Mouse (Mus musculus) ovary, adult 18-20 months (tissue): ENCODE measurements around the gene Zfp954.
"Not testable (repeated sequence)": the region's sequence is repeated elsewhere in the genome, so short reads cannot be mapped to it uniquely, and the experiment has no call there.

ENCODE experiments used
- DNase-seq: peaks from one replicate; pipeline ENCODE4 v3.0.0; 2022; ENCODE audit warnings: low spot score, mixed read lengths

Gene Zfp954

DNA sequence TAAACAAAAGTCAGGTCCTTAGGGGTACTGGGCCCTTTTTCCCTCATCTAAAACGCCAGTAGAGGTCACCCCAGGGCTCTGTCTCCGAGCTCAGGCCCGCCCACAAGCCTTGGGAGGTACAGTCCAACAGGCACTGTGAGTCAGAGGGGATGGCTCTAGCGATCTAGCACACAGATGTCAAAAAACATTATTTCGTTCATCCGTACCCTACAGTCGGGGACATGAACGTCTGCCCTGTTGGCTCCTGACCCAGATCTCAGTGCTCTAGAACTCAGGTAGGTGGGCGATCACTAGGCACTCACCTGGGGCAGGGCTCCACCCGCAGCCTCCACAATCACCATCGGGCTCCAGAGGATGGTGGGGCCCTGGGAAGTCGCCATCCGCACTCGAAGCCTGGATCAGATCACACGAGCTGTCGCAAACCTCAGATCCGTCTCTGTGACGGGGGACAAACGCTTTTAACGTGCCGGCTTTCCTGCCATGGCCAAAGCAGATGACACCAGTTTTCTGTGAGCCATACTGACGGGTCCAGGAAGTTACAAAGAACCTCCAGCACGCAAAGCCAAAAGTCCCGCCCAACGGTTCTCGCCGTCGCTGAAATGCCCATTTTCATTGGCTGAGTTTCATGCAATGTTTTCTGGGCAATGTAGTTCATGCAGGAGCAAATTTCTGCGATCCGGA lies at the start of gene Zfp954:
Gene Zfp954 (minus strand): TSS at position 568 of the 681 bp plus-strand sequence.
- peak; percentile 72 for DNase-seq

DNA sequence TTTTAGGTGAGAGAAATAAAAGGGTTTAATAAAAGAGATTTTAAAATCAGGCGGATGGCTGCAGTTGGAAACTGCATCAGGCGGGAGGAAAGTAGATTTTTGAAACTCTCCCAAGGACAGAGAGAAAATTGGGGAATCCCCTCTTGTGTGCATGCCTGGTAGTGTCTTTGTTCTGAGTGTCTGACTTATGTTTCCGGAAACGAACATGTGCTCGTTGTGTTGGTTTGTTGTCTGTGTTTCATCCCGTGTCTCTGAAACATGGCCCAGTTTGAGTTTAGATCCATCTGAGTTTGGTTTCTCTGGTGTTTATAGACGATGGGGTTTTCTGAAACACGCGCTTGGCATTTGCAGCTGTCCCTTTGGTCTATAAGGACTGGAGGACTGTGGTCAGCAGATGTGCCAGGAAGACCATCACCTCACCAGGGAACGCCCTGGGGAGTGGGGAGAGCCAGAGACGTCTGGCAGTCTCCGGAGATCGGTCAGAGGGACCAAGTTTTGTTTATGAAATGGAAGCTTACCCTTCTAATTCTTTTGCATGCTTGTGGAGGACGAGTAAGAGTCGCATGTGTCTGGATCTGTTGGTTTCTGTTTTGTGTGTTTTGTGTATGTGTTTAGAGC lies 24.8 kb upstream of the Zfp954 start:
- DNase-seq = no peak

DNA sequence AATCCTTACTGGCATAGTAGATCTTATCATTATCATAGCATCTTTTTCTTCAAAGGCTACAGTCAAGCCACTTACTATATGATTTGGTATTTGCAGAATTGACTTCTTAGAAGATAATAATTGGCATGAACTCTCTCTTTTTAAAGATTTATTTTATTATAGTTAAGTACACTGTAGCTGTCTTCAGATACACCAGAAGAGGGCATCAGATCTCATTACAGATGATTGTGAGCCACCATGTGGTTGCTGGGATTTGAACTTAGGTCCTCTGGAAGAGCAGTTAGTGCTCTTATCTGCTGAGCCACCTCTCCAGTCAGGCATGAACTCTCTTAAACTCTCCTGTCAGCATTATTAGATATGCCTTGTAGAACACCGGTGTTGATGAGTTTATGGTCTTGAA lies 22.9 kb upstream of the Zfp954 start:
- no peak for DNase-seq

DNA sequence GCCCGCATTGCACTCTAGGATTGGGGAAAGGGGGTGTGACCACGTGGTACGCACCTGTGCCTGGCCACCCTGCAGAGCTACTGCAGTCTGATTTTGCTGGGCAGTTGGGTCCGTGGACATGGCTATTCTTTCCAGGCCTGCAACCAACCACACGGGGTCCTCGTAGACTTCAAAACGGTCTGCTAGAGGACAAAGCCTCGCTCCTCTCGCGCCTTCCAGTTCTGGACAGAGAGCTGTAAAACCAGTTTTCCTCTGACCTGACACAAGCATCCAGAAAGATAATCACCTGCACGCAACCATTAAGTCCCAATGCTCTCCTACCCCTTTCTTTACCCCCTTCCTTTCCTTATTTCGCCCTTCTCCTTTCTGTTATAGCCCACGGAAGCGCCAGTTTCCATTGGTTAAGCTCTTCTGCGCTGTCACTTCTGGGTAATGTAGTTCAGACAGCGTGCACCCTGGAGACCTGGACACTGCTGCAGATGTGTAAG lies 15.1 kb upstream of the Zfp954 start, which contains the start of gene Zfp773:
Gene Zfp773 (minus strand): TSS at position 377 of the 488 bp plus-strand sequence.
- DNase-seq = peak; percentile 39

DNA sequence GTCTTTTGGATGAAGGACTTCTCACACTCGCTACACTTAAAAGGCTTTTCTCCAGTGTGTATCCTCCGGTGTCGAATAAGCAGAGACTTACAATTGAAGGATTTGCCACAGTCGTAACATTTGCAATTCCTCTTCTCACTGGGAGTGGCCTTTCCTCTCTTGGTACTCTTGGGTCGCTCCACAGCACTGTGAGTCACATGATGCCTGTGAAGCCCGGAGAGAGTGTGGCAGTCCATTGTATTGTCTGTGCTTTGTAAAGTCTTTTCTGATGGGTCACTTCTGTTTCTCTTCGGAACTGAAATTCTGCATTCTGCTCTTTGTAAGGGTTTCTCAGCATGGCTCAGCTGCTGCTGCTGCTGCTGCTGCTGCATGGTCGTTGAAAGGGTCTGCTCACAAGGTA lies 11.5 kb upstream of the Zfp954 start:
- DNase-seq = no peak

DNA sequence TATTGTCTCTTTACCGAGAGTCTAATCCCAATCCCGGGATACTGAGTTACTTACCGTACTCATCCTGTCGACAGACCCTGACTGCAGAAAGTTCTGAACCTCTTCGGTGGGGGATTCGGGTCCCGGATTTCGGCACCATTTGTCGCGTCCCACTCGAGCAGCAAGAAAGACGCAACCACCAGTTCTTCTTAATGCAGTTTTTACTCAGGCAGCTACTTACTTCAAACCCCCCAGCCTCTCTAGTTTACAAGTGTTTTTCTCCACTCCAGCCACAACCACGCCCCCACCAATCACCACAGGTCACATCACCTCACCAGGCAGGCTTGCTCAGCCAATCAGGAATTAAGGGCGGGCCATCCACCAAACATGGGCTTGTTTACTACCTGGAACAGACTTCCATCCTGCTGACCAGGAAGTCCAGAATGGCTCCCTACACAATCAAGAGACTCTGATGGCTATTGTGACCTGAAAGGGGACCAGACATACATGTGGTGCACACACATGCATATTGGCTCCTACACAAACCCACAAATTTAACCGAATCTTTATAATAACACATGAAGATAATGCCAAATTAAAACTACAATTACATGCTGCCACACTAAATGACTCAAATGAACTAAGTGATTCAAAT lies 9.3 kb upstream of the Zfp954 start:
- DNase-seq = not testable (repeated sequence)

DNA sequence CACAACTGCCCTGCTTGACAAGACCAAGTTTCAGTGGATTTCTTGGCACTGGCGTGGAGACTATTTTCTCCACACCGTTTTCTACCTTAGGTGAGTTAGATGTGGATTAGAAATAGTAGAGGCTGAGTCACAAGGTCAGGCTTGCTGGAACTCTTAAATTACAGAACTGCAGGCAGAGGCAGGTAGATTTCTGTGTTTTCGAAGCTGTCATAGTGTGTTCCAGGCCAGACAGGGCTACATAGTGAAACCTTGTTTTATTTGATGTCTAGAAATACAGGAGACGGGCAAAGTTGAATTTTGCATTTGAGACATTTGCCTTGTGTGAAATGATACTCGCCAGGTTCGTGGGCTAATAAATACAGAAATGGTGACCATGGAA lies 303 bp upstream of the Zfp954 start:
- no peak for DNase-seq

DNA sequence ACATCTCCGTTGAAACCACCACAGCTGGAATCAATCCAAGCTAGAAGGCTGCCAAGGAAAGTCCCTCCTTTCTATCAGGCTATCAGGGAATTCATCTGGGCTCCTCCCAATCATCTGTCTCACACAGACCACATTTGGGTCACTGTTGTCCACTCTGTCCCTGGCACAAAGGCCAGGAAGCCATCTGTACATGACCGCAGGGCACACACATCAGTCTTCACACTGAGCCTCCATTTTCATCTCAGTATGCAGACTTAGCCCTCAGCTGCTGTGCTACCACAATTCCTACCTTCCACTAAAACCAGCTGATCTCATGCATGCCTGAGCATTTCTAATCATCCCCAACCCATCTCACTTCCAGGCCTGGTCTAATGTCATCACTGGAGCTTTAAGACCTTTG lies 2.8 kb downstream of the Zfp954 start:
- DNase-seq = no peak

DNA sequence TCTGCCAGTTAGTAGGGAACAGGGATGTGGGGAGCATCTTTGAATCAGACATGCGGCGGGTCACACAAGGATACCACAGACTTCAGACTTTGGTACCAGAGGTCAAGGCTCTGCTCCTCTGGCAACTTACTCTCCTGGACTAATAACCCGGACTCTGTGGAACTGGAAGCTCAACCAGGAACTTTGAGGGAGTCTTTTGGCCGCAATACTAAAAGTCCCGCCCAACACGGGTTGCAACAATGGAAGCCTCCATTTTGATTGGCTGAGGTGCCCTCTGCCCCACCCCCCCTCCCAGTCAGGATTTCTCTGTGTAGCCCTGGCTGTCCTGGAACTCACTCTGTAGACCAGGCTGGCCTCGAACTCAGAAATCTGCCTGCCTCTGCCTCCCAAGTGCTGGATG lies 12.8 kb downstream of the Zfp954 start:
- DNase-seq = no peak
